Mouse (Mus musculus): ENCODE measurements around the gene Mras. TPM values are rescaled to one million over a fixed set of nuclear protein-coding genes. Genes with fewer than 3 reads are reported as not detected.

Mras gene
- polyA plus RNA-seq, 1 experiment from 2014 or later = 11.0 TPM

GRCm38 (mm10) chr9:99423692-99424573 lies 13.2 kb downstream of the Mras start:
- H3K27ac ChIP-seq = 0 out of 2 replicates have a peak overlapping the region, but pooled peaks have one; percentile 9
- H3K9ac ChIP-seq = no peak overlapping the region
- H3K36me3 ChIP-seq = no peaks in the 10 kb centered on the region
- H3K4me2 ChIP-seq (replicated peaks) = 0 out of 2 replicates have a peak overlapping the region, but pooled peaks have one; percentile 9
- WGBS = 54% methylated on average over 9 of the region's 9 CpGs
- H3K4me3 ChIP-seq (replicated peaks) = no peak overlapping the region
- no peaks in the 10 kb centered on the region for H3K27me3 ChIP-seq (replicated peaks)
- ATAC-seq = peak; percentile 80
- H3K4me1 ChIP-seq (replicated peaks) = peaks cover 26% of the 10 kb centered on the region
- no peaks in the 10 kb centered on the region for H3K9me3 ChIP-seq

GRCm38 (mm10) chr9:99421914-99422313 lies 15.3 kb downstream of the Mras start:
- H3K4me3 ChIP-seq (replicated peaks) = no peak overlapping the region
- no peak overlapping the region for H3K4me2 ChIP-seq (replicated peaks)
- no peaks in the 10 kb centered on the region for H3K27me3 ChIP-seq (replicated peaks)
- no peak for ATAC-seq
- WGBS = 76% methylated on average over 3 of the region's 3 CpGs
- no peak overlapping the region for H3K27ac ChIP-seq
- no peak overlapping the region for H3K9ac ChIP-seq
- no peaks in the 10 kb centered on the region for H3K9me3 ChIP-seq
- H3K36me3 ChIP-seq = no peaks in the 10 kb centered on the region
- peaks cover 30% of the 10 kb centered on the region for H3K4me1 ChIP-seq (replicated peaks)

- no peak overlapping the region for H3K27ac ChIP-seq
Observed at GRCm38 (mm10) chr9:99419951-99420701, 17.1 kb downstream of the Mras start.

GRCm38 (mm10) chr9:99418377-99418776 lies 18.8 kb downstream of the Mras start:
- 75% methylated on average over 5 of the region's 5 CpGs for WGBS
- Histone ChIP-seq H3K27me3 (replicated peaks) (no peaks in the 10 kb centered on the region), H3K4me3 (replicated peaks) (no peak overlapping the region), H3K27ac (no peak overlapping the region), H3K4me2 (replicated peaks) (no peak overlapping the region), H3K4me1 (replicated peaks) (peaks cover 9% of the 10 kb centered on the region; the same call in 1 of the 2 replicates), H3K36me3 (no peaks in the 10 kb centered on the region), H3K9me3 (no peaks in the 10 kb centered on the region), H3K9ac (no peak overlapping the region)
- no peak for ATAC-seq

More at GRCm38 (mm10) chr9:99419951-99420701, 17.1 kb downstream of the Mras start:
- Histone ChIP-seq H3K9ac (no peak overlapping the region), H3K9me3 (no peaks in the 10 kb centered on the region), H3K36me3 (no peaks in the 10 kb centered on the region), H3K4me2 (replicated peaks) (no peak overlapping the region), H3K27me3 (replicated peaks) (no peaks in the 10 kb centered on the region), H3K4me3 (replicated peaks) (no peak overlapping the region), H3K4me1 (replicated peaks) (peaks cover 26% of the 10 kb centered on the region)
- WGBS = 74% methylated on average over 8 of the region's 8 CpGs
- ATAC-seq = no peak

DNA sequence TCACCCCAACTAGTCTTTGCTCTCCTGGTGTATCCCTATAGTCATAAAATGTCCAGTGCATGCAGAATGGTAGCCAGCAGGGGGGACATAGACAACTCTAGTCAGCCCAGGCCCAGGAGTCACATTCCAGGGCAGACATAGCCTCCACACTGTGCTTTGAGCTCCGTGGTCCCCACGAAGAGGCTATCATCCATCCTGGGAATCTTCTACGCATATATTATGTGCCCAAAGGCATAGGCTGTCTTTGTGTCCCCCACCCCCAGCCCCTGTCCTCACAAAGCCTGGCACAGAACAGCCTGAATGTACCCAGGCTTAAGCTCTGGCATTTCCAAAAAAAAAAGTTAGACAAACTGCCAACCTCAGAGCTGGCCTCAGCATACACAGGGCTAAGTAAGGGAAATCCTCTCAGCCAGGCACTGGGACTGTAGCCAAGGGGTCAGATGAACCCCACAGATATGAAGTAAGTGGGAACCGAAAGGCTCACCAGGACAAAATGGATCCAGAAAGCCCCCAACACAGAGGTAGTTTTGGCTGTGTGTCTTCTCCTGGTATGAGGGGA lies 19.8 kb downstream of the Mras start:
- no peak for ATAC-seq
- Histone ChIP-seq H3K4me2 (replicated peaks) (no peak overlapping the region), H3K4me1 (replicated peaks) (0 out of 2 replicates have a peak, but pooled peaks cover 6% of the 10 kb centered on the region), H3K27ac (no peak overlapping the region), H3K9me3 (no peaks in the 10 kb centered on the region), H3K9ac (no peak overlapping the region), H3K4me3 (replicated peaks) (no peak overlapping the region), H3K36me3 (no peaks in the 10 kb centered on the region), H3K27me3 (replicated peaks) (no peaks in the 10 kb centered on the region)
- WGBS = 70% methylated on average over 4 of the region's 4 CpGs

DNA sequence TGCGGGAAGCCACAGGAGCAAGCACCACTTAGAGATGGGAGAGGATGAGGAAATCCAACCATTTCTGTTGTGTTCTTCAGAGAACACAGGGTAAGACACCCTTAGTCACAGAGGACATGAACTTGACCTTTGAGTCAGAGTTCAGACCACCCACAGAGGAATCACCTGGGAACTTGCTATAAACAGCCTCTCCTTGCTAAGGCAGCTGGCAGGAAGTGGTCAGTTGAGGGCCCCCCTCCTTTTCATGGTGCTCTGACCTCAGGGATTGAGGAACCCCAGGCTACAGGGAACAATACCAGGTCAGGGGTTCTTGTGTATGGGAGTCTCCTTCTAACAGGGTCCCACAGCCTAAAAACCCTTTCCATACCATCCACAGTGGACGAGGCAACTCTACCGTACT lies 20.4 kb downstream of the Mras start:
- H3K9me3 ChIP-seq = no peaks in the 10 kb centered on the region
- WGBS = 78% methylated on average over 3 of the region's 3 CpGs
- H3K4me2 ChIP-seq (replicated peaks) = no peak overlapping the region
- H3K36me3 ChIP-seq = no peaks in the 10 kb centered on the region
- no peaks in the 10 kb centered on the region for H3K27me3 ChIP-seq (replicated peaks)
- ATAC-seq = no peak
- no peak overlapping the region for H3K27ac ChIP-seq
- H3K4me3 ChIP-seq (replicated peaks) = no peak overlapping the region
- no peak overlapping the region for H3K9ac ChIP-seq
- 0 out of 2 replicates have a peak, but pooled peaks cover 6% of the 10 kb centered on the region for H3K4me1 ChIP-seq (replicated peaks)

DNA sequence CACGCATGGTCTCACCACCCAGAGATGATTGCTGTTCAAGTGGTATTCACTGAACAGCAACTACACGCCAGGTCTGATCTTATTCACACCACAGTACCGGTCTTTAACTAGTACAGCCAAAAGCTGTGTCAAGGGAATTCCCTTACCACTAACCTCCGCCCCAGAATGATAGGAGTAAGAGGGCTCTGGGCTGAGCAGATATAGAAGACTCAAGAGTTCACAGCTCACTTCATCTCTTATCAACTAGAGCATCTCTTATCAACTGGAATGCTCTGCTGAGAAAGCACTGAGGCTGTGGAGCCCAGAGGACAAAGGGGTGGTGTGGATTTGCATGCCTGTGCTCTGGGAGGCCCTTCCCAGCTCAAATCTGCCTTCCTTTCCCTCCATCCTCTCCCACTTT lies 25.4 kb downstream of the Mras start:
- H3K9me3 ChIP-seq = no peaks in the 10 kb centered on the region
- 89% methylated on average over 4 of the region's 4 CpGs for WGBS
- 0 out of 2 replicates have a peak, but pooled peaks cover under 1% of the 10 kb centered on the region for H3K4me1 ChIP-seq (replicated peaks)
- H3K27ac ChIP-seq = no peak overlapping the region
- no peak overlapping the region for H3K4me2 ChIP-seq (replicated peaks)
- no peaks in the 10 kb centered on the region for H3K27me3 ChIP-seq (replicated peaks)
- H3K9ac ChIP-seq = no peak overlapping the region
- H3K36me3 ChIP-seq = no peaks in the 10 kb centered on the region
- H3K4me3 ChIP-seq (replicated peaks) = no peak overlapping the region
- ATAC-seq = no peak

GRCm38 (mm10) chr9:99411093-99411492 lies 26.1 kb downstream of the Mras start:
- Histone ChIP-seq H3K27ac (no peak overlapping the region), H3K9me3 (no peaks in the 10 kb centered on the region), H3K36me3 (no peaks in the 10 kb centered on the region), H3K4me3 (replicated peaks) (no peak overlapping the region), H3K4me2 (replicated peaks) (no peak overlapping the region), H3K4me1 (replicated peaks) (no peaks in the 10 kb centered on the region), H3K9ac (no peak overlapping the region), H3K27me3 (replicated peaks) (no peaks in the 10 kb centered on the region)
- no peak for ATAC-seq
- 89% methylated on average over 5 of the region's 5 CpGs for WGBS

DNA sequence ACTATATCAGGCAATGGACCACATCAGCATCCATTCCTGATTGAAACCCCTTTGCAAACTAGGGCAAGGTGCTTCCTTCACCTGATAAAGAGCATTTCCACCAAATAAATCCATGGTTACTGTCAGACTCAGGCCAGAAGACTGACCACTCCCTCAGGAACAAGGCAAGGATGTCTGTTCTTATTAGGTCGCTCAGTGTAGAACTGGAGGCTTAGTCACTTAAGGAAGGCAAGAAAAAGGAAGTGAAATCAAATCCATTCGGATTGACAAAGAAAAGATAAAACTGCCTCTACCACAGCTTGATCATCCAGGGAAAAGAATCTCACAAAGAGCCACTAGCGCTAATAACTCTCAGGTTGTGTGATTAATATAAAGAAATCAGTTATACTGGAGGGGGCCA lies 27.9 kb downstream of the Mras start:
- H3K9me3 ChIP-seq = no peaks in the 10 kb centered on the region
- H3K4me1 ChIP-seq (replicated peaks) = no peaks in the 10 kb centered on the region
- 77% methylated on average over 3 of the region's 3 CpGs for whole genome bisulfite sequencing
- no peak for ATAC-seq
- H3K9ac ChIP-seq = no peak overlapping the region
- H3K27me3 ChIP-seq (replicated peaks) = no peaks in the 10 kb centered on the region
- H3K4me3 ChIP-seq (replicated peaks) = no peak overlapping the region
- H3K4me2 ChIP-seq (replicated peaks) = no peak overlapping the region
- no peaks in the 10 kb centered on the region for H3K36me3 ChIP-seq
- H3K27ac ChIP-seq = no peak overlapping the region

- Histone ChIP-seq H3K27ac (no peak overlapping the region), H3K4me3 (replicated peaks) (no peak overlapping the region), H3K4me1 (replicated peaks) (no peaks in the 10 kb centered on the region), H3K4me2 (replicated peaks) (no peak overlapping the region), H3K9ac (no peak overlapping the region), H3K27me3 (replicated peaks) (no peaks in the 10 kb centered on the region), H3K9me3 (no peaks in the 10 kb centered on the region), H3K36me3 (no peaks in the 10 kb centered on the region)
- ATAC-seq = no peak
- WGBS = 81% methylated on average over 9 of the region's 9 CpGs
Observed at GRCm38 (mm10) chr9:99401288-99401974, 35.8 kb downstream of the Mras start.

- no peaks in the 10 kb centered on the region for H3K27me3 ChIP-seq (replicated peaks)
- H3K36me3 ChIP-seq = no peaks in the 10 kb centered on the region
- H3K27ac ChIP-seq = no peak overlapping the region
- H3K4me2 ChIP-seq (replicated peaks) = no peak overlapping the region
- no peak overlapping the region for H3K4me3 ChIP-seq (replicated peaks)
- H3K4me1 ChIP-seq (replicated peaks) = no peaks in the 10 kb centered on the region
- no peaks in the 10 kb centered on the region for H3K9me3 ChIP-seq
- H3K9ac ChIP-seq = no peak overlapping the region
- no peak for ATAC-seq
- WGBS = 71% methylated on average over 6 of the region's 6 CpGs
Observed at GRCm38 (mm10) chr9:99400781-99401180, 36.4 kb downstream of the Mras start.

Data from intestine, embryonic 15.5 days (tissue).